Mouse (Mus musculus): ENCODE data around the gene Sh3bgrl2.

Sh3bgrl2 gene

GRCm38 (mm10) chr9:83556780-83557771, 8.9 kb downstream of the Sh3bgrl2 start:
- DNase-seq (ENCODE audit: low read depth in 1 of 2, low spot score in 2 of 2) = no peak

- no peak for DNase-seq (ENCODE audit: low read depth in 1 of 2, low spot score in 2 of 2)
Observed at GRCm38 (mm10) chr9:83560670-83561069, 12.5 kb downstream of the Sh3bgrl2 start.

GRCm38 (mm10) chr9:83562889-83563288, 14.8 kb downstream of the Sh3bgrl2 start:
- no peak for DNase-seq (ENCODE audit: low read depth in 1 of 2, low spot score in 2 of 2)

- DNase-seq (ENCODE audit: low read depth in 1 of 2, low spot score in 2 of 2) = no peak
Observed at GRCm38 (mm10) chr9:83563808-83564549, 15.9 kb downstream of the Sh3bgrl2 start.

GRCm38 (mm10) chr9:83564934-83565652, 17.0 kb downstream of the Sh3bgrl2 start:
- no peak for DNase-seq (ENCODE audit: low read depth in 1 of 2, low spot score in 2 of 2)

GRCm38 (mm10) chr9:83566141-83566540, 18.0 kb downstream of the Sh3bgrl2 start:
- no peak for DNase-seq (ENCODE audit: low read depth in 1 of 2, low spot score in 2 of 2)

- no peak for DNase-seq (ENCODE audit: low read depth in 1 of 2, low spot score in 2 of 2)
Observed at GRCm38 (mm10) chr9:83568125-83568524, 20.0 kb downstream of the Sh3bgrl2 start.

GRCm38 (mm10) chr9:83568937-83569336, 20.8 kb downstream of the Sh3bgrl2 start:
- no peak for DNase-seq (ENCODE audit: low read depth in 1 of 2, low spot score in 2 of 2)

- no peak for DNase-seq (ENCODE audit: low read depth in 1 of 2, low spot score in 2 of 2)
Observed at GRCm38 (mm10) chr9:83569898-83570297, 21.8 kb downstream of the Sh3bgrl2 start.

GRCm38 (mm10) chr9:83571315-83571714, 23.2 kb downstream of the Sh3bgrl2 start:
- DNase-seq (ENCODE audit: low read depth in 1 of 2, low spot score in 2 of 2) = no peak

GRCm38 (mm10) chr9:83572326-83572725, 24.2 kb downstream of the Sh3bgrl2 start:
- DNase-seq (ENCODE audit: low read depth in 1 of 2, low spot score in 2 of 2) = no peak

GRCm38 (mm10) chr9:83572870-83573269, 24.7 kb downstream of the Sh3bgrl2 start:
- no peak for DNase-seq (ENCODE audit: low read depth in 1 of 2, low spot score in 2 of 2)

- DNase-seq (ENCODE audit: low read depth in 1 of 2, low spot score in 2 of 2) = no peak
Observed at GRCm38 (mm10) chr9:83573588-83573987, 25.5 kb downstream of the Sh3bgrl2 start.

- DNase-seq (ENCODE audit: low read depth in 1 of 2, low spot score in 2 of 2) = no peak
Observed at GRCm38 (mm10) chr9:83575403-83575802, 27.3 kb downstream of the Sh3bgrl2 start.

- DNase-seq (ENCODE audit: low read depth in 1 of 2, low spot score in 2 of 2) = no peak
Observed at GRCm38 (mm10) chr9:83576018-83576688, 28.0 kb downstream of the Sh3bgrl2 start.

- DNase-seq (ENCODE audit: low read depth in 1 of 2, low spot score in 2 of 2) = no peak
Observed at GRCm38 (mm10) chr9:83576689-83577057, 28.5 kb downstream of the Sh3bgrl2 start.

- no peak for DNase-seq (ENCODE audit: low read depth in 1 of 2, low spot score in 2 of 2)
Observed at GRCm38 (mm10) chr9:83577260-83577659, 29.1 kb downstream of the Sh3bgrl2 start.

- no peak for DNase-seq (ENCODE audit: low read depth in 1 of 2, low spot score in 2 of 2)
Observed at GRCm38 (mm10) chr9:83579049-83579448, 30.9 kb downstream of the Sh3bgrl2 start.

- DNase-seq (ENCODE audit: low read depth in 1 of 2, low spot score in 2 of 2) = no peak
Observed at GRCm38 (mm10) chr9:83582748-83583147, 34.6 kb downstream of the Sh3bgrl2 start.

- DNase-seq (ENCODE audit: low read depth in 1 of 2, low spot score in 2 of 2) = no peak
Observed at GRCm38 (mm10) chr9:83586316-83587050, 38.4 kb downstream of the Sh3bgrl2 start.
